Mouse (Mus musculus): ENCODE measurements around the gene Ank. TPM values are rescaled to one million over a fixed set of nuclear protein-coding genes. Genes with fewer than 3 reads are reported as not detected.

The Ank gene
- total RNA-seq, 2 experiments from 2014 or later, result 109 TPM

DNA sequence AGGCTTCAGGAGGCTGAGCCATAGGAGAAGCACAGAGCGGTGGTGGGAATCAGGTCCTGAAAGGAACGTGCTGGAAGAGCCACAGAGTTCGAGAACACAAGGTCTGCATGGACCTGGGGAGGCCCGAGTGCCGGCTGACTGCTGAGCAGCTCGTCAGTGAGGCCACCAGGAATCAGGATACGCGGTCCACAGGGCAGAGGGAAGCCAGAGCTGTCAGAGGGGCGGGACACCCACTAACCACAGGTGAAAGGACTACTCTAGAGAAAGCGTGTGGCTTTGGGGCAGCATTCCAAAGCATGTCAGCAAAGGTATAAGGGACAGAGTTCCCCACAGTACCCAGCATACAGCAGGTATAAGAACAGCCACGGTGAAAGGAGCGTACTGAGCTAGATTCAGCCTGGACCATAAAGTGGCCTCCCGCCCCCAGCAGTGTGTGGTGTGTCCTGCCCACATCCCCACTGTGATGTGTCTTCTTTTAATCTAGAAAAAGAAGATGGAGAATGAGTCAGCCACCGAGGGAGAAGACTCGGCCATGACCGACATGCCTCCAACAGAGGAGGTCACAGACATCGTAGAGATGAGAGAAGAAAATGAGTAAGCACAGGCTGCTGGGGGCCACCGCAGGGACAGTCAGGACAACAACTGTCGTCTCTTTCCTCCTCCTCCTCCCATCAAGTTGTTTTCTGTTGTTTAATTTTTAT lies 126.3 kb downstream of the Ank start:
- intact Hi-C loops (cut with DNase I), result no loop called here
- DNase-seq, result no peak

DNA sequence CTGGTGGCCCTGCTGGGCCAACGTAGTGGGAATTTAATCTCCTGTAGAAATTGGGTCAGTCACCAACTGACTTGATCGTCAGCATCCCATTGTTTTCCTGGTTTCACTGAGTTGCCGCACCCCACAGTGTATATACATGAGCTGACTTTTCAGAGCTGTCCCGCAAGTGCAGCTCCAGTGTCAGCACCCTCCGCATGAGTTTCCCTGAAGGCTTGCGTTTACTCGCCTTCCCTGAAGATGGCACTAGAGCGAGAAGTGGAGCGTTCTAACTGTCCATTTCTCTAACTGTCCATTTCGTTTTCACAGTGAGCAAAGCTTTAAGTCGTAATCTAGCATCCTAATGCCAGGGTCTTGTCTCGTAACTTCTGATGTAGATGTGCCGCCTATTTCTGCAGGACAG lies 127.2 kb downstream of the Ank start:
- intact Hi-C loops (cut with DNase I), result no loop called here
- DNase-seq, result peak; percentile 41

DNA sequence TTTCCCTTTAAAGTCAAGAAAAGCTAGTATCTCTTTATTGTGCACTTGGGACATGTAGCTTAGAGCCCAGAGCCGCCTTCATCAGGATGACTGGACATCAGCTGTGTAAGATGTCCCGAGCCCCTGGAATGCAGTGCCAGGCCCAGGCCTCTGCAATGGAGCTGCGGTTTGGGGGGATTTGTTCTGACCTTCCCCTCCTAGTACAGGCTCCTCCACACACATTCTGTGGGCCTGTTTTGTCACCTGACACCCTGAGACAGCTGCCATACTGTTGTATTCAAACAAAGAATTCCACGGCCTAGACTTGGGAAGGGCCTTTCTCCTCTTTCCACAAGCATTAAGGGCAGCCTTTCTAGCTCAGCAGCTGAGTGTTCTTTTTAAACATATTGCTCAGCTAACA lies 128.5 kb downstream of the Ank start:
- DNase-seq, result no peak
- intact Hi-C loops (cut with DNase I), result no loop called here

DNA sequence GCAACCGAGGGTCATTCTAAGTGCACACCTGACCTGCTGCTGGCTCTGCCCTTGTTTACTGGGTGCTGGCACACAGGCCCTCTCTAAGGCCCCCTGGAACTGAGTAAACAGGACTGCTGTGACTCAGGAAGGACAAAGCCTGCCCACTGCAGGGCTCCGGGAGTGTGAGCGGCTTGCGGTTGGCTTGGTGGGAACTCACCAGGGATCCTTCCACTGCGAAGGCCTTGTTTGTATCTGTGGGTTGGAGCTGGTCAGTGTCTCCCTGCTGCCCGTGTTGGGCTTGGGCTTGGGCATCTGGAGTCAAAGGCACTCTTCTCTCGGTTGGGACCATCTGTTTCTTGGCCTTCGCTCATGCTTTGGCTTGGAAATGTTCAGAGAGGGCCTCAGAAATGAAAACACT lies 129.1 kb downstream of the Ank start:
- intact Hi-C loops (cut with DNase I), result no loop called here
- no peak for DNase-seq

DNA sequence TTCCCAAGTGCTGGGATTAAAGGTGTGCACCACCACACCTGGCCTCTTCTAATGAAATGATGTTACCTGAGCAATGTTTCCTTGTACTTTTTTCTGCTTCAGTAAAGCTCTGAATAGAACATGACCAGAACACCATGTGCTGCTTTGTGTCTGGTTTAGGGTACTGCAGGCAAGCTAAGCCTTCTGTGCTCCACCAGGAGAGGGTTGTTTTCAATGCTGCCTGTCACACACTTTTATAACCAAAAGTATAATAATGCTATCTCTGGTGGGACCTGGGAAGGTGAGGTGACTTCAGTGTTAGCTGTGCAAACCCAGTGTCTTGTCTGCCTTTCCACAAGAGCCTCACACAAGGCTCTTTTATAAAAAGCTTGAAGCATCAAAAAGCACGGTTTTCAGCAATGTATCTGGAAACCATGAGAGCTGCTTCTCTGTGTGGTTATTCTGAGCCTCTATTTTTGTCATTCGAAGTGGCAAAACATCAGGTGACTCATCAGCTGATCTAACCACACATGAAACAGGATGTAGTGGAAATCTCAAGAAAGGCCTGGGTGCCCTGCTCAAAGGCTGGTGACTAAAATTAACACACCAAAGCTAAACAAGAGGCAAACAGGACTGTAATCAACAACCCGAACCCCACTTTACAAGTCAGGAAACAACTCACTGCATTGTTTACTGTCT lies 130.1 kb downstream of the Ank start:
- DNase-seq, result no peak
- intact Hi-C loops (cut with DNase I), result no loop called here

DNA sequence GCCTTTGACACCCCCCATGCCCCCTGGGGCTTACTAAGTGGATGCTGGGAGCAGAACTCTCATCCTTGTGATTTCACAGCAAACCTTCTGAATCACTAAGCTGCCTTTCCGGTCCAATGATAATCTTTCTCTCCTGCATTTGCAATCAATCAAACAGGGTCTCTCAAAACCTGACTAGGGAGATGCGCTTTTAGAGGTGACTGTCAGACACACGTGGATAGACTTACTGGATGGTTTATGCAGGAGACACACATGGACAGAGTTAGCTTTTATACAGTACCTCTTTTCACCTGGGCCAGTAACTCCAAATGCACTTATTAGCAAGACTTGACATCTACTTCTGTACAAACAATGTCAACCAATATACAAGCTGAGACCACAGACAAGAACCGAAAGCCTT lies 131.0 kb downstream of the Ank start:
- intact Hi-C loops (cut with DNase I), result no loop called here

DNA sequence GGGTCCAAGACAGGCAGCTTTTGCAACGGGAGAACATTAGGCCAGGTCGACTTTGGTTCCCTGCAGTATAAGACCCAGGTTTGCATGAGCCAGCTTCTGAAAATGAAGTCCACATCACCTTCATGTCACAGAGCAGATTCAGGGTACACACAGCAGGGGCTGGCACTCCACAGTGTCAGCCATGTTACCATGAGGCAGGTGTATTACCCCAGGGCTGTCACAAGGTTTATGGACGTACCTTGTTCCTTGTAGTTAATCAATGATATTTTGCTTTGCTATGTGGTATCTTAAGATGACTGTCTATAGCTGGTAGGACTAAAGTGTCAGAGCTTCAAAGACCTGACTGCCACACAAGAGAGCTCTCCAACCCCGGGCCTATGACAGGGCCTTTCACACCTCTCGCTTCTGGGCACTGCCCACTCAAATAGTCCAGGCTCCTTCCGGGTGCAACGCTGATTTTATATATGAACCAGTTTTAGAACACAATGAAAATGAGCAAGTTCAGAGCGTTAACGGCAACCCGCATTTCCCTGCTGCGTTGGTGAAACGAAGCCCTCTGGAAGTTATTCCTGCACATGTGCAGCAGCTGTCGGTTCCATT lies 132.4 kb downstream of the Ank start:
- intact Hi-C loops (cut with DNase I), result no loop called here
- no peak for DNase-seq

More for the DNA sequence above, 131.0 kb downstream of the Ank start:
- no peak for DNase-seq

DNA sequence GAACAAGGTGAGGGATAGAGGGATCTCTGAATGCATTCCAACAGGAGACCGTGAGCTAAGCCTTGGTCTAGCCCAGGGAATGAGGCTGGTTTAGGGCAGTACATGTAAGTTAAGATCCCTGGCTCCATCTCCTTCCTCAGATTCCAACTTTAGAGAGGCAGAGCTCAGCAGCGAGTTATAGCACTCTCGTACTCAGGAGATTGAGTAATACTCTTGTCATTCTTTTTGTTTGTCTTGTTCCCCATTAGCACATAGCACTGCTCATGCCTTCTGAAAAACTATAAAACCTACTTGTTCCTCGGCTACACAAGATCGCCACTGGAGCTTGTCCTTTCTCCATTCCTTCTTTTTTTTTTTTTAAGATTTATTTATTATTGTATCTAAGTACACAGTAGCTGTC lies 134.0 kb downstream of the Ank start:
- DNase-seq, result no peak
- intact Hi-C loops (cut with DNase I), result no loop called here

DNA sequence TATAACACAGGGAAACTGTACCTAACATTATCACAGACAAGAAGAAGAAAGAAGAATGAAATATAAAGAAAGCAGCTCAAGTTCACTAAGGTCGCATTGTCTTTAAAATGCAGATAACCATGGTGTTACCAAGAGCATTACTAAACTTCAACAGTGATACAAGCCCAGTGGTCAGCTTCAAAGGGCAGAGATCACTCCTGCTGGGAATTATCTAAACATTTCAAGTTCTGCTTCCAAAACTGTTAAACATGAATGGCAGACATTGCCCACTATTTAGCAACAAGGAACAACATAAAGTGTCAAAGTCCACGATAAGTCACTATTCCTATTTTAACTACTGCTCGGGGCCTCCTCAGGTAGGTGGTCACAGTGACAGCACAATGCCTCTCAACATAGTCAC lies 138.1 kb downstream of the Ank start:
- intact Hi-C loops (cut with DNase I), result no loop called here
- DNase-seq, result no peak

DNA sequence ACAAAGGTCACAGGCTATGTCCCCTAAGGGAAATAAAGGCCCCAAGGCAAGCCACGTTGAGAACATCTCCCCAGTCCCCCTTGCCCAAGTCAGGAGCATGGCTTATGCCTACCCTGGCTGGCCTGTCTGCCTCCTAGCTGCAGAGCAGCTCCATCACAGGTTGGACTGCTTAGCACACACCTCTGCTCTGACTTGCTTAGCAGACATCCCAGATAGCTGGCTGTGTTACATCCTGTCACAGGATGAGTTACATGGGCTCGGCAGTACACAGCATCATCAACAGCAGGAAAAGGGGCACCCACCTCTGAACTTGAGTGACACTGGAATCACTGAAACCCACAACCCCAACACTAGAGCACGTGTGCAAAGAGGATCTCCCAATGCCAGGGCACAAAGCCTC lies 138.8 kb downstream of the Ank start:
- intact Hi-C loops (cut with DNase I), result no loop called here
- DNase-seq, result no peak

DNA sequence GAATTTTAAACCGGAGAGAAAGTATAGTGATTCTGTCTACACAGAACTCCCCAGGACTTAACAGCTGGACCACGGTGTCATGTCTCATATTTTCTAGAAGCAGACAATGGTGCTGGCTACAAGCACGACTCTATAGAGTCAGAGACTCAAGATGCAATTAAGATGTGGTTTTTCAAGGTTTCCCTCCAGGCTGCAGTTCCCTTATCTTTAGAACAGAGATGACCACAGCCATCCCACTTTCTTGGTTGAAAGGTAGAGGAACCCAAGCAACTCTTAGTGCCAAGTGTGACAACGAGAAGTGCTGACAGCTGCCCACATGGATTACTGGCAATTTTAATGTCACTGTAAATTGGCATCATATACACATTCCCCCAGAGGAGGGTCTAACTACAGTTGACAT lies 143.1 kb downstream of the Ank start:
- intact Hi-C loops (cut with DNase I), result no loop called here
- no peak for DNase-seq

DNA sequence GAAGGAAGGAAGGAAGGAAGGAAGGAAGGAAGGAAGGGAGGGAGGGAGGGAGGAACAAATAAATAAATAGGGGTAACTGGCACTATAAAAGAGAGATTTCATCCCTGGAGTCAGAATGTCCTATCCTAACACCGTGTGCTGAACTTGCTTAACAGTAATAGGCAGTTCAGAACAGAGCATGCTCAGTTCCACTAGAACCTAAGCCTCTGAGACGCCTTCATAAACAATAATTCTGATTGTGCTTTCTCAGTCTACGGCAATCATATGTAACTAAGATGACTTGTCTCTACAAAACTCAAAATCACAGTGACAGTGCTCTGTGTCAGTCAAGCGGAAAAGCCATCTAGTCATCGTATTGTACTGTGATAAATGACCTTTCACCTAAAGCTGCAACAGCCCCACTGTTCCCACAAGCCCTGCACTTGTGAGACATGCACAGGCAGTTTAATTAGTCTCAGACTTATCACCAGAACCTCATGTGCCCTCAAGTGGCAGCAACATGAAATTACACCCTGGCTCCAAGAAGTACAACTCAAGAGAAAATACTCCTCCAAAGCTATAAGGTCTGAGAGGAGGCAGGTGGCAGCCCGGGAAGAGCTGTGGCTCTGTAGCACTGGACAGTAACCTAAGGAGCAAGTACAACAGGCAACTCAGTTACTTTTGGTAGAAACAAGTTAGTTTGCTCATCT lies 146.2 kb downstream of the Ank start:
- peak; percentile 66 for DNase-seq
- intact Hi-C loops (cut with DNase I), result loop anchor here (5.0 kb wide), 1 partner anchor 295 kb away; no protein-coding TSS in a partner anchor

DNA sequence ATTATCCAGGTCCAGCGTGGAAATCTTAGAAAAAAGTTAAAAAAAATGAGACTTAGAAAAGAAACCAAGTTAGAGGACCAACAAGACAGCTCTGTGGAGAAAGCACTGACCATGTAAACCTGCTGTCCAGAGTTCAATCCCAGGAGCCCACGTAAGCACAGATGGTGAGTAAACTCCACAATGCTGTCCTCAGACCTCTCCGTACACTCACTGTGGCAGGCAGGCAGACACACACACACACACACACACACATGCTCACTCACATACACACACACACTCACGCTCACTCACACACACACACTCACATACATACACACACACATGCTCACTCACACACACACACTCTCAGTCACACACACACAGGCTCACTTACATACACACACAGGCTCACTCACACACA lies 146.8 kb downstream of the Ank start:
- DNase-seq, result no peak
- intact Hi-C loops (cut with DNase I), result loop anchor here (5.0 kb wide), 1 partner anchor 296 kb away; no protein-coding TSS in a partner anchor

DNA sequence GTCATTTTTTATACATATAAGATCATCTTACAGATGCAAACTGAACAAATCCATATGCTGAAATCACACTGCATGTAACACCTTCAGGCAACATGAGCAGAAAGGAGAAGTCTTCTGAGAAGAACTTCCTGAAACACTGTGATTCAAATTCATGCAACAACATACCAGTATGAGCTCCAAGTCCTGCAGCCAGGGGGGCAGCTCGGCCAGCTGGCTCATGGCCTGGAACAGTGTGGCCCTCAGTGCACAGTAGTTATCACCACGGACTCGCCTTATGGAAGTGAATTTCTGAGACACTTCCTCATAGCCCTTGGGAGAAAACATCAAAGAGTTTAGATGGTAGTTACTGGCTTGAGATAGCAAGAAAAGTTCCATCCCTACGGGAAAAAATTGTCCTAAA lies 149.7 kb downstream of the Ank start:
- intact Hi-C loops (cut with DNase I), result no loop called here

DNA sequence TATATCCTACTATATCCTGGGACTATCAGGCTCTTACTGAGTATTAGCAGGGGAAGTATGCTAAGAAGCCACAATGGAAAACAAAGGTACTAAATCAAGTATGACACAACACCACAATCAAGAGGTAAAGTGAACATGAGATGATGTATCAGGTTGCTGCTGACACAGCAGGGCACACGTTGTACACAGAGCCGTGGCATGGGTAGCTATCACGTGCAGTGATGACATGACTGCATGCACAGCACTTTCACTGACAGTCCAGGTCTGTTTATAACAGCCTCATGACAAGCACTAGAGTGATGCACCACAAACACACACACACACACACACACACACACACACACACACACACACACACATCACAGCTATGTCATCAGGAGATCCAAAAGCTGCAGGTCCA lies 150.8 kb downstream of the Ank start:
- no peak for DNase-seq
- intact Hi-C loops (cut with DNase I), result no loop called here

More for the DNA sequence above, 149.7 kb downstream of the Ank start:
- peak; percentile 22 for DNase-seq

DNA sequence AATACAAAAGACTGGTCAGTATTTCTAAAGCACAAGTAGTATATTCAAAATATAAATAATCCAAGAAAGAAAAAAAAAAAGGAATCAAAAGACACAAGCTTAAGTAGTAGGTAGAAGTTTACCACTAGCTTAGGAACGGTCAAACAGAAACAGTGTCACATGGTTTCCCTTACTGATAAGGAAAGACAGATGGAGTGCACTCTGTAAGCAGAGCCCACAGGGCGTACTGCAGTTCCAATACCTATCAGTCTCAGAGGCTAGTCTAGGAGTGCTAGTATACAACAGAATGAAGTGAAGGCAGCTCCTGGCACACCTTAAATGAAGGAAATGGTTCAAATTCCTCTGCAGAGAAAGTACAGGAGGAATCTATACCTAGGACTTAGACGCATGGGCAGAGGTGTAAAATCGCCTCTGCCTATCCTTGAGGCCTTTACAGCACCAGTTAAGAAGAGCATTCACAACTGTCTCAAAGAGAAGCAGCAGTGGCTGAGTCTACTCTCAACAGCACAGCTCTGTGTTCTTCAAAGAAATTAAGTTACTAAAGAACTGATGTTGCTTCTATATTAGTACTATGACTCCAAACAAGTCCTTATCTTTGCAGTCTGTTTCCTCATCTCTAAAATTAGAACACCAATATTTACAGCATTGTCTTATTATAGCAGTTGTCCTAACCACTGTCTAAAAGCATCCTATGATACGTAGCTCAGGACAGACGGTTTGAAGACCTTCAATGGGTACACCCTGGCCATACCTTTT lies 152.5 kb downstream of the Ank start:
- intact Hi-C loops (cut with DNase I), result no loop called here
- no peak for DNase-seq

DNA sequence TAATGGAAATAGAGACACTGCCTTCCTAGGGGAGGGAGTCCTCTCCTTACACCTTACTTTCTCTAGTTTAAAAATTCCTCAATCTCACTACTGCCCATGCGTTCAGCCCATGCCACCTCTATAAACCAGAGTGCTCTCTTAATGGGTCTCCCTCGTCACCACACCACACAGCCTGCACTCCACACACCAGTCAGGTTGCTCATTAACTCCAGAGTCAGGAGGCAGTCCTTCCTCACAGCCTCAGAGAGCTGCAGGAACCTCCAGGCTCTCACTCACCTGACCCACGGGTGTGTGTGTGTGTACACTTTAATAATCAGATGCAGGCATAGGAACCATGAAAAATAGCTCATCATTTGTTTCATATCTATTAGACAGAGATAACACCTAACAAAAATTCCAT lies 153.2 kb downstream of the Ank start:
- DNase-seq, result no peak
- intact Hi-C loops (cut with DNase I), result no loop called here

DNA sequence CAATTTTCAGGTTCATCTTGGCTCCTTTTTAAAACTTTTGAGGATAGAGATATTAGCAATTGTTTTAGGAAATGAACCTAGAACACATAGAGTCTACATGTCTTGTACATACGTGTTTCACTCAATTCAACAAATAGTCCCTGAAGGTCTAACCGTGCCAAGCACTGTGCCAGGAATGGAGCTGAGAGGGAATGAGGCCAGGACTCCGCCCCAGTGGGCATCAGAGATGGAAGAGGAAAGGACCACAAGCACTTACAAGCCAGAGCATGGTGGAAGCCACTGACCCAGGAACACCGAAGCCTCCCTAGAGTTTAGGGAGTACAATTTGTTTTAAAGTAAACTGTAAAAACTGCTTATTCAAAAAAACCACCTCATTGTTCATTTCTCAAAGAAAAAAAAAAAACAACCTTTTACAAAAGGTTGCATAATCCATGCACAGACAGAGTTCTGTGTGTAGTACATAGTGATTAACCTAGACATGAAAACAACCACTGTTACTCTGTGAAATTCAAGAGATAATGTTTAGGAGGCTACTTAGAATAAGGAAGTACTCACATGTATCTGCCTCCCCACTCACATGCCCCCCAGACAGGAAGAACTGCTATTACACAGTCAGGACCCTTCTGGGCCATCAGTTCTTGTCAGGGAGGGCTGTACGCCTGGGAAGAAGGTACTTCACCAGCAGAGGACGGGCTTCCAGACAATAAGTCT lies 154.2 kb downstream of the Ank start:
- DNase-seq, result no peak
- intact Hi-C loops (cut with DNase I), result no loop called here

DNA sequence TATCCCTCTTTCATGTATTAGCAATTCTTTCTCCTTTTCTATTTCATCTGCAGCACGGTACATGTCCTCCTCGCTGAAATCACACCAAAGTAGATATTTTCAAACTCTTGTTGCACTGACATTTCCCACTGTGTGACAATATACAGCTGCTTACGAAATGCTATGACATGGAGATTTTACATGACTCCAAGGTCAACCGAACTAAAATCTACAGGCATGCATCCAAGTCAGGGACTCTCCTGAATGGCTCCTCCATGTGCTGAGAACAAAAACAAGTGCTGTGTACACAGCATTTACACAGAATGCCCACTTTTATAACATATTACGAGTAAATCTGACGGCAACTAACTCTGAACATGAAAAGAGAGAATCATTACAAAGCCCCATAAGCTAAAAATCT lies 156.8 kb downstream of the Ank start:
- intact Hi-C loops (cut with DNase I), result no loop called here

More for the DNA sequence above, 156.8 kb downstream of the Ank start:
- no peak for DNase-seq

Measured in left cerebral cortex, postnatal 4 days (tissue).